Mouse (Mus musculus): Measurements from ENCODE around the gene Odf3l2.

Gene Odf3l2

DNA sequence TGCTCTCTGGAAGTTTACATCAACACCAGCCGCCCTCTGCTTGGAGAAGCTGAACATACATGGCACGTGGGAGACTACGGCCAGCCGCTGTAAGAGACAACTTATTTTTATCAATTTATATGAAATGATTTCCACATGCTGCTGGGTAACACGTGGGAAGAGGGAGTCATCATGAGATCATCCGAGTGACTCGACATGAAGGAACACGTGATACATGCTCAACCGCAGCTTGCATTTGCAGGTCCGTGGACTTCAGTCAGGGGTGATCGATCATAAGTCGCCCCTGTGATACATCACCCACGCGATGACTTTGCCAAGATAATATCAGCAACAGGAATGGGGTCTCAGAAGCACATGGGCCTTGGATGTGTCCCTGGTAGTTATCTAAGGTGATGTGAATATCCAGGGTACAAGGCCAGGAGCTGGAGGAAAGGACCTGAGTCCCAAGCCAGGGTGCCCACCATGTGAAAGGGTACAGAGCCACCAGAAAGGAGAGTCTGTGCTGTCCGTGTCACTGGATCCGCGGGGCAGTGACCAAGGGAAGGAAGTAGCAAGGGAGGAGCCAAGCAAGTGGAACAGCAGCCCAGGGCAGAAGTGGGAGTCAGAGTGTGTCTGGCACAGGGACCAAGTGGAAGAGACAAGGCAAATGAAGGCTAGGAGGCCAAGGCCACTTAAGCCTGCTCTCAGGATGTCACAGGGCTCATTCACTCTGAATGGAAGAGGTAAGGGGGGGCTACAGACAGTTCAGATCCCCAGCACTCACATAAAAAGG is 12.3 kb downstream of the Odf3l2 start:
- in situ Hi-C loops (cut with MboI; ENCODE audit: low sequenced_read_pairs) = no loop called here

DNA sequence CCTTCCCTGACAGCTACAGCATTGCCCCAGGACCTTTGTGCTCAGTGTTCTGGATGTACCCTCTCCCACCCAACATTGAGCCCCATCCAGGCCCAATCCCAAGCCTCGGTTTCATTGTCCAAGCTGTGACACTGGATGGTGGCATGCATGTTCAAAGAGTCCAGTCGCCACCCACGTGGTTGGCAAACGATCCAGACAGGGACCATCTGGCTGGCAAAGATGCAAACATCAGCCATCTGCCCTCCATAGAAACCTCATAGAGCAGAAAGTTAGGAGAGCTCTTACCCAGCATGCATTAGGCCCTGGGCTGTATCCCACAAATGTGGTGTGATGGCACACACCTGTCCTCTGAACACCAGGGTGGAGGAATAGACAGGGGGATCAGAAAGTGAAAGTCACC is 14.1 kb downstream of the Odf3l2 start:
- in situ Hi-C loops (cut with MboI; ENCODE audit: low sequenced_read_pairs) = no loop called here

DNA sequence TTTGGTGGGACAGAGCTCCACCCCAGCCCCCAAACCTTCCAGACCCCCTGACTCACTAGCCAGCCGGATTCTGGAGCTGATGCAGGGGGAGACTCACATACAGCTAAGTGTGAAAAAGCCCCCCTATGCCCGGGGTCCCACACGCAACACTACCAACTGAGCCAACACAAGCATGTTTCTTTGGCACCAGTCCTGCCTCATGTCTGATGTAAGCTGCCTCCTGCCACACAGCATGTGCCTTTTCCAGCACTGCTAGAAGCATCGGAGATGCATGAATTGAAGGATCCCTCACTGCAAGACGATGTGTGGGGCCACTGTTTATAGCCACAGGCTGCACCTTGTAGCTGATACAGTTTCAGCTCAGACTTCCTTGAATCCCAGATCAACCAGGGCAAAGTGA is 17.2 kb downstream of the Odf3l2 start:
- in situ Hi-C loops (cut with MboI; ENCODE audit: low sequenced_read_pairs) = no loop called here

DNA sequence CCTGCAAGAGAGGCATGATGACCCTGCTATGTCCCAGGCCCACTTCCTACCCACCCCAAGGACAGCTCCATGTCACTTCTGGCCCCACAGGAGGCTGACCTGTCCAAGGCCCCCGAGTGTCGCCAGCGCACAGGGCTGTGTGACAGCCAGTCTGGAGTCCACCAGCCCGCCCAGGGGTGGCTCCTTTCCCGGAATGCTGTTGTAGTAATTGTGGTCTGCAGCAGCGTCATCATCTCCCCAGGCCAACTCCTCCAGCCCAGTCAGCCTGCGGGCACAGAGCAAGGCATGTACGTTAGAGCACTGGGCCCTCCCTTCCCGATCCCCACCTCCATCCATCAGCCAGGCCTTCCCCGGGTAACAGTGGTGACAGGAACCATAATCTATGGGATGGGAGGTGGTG is 19.4 kb downstream of the Odf3l2 start:
- in situ Hi-C loops (cut with MboI; ENCODE audit: low sequenced_read_pairs) = no loop called here

DNA sequence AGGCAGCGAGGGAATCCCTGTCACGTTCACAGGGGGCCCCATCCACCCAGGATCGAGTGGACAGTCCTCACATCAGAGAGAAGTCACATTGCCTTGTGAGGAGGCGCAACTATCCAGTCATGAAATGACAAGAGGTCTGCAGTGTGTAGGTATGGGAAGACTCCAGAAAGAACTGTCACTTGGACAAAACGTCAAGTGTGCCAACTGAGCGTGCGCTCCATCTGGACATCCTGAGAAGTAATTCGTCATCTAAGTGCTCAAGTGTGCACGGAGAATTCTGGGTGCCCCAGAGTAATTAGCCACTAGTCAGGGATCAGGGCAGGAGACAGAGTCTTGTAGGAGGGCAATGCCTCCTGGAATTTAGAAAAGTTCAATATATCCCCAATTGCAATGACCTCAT is 20.1 kb downstream of the Odf3l2 start:
- in situ Hi-C loops (cut with MboI; ENCODE audit: low sequenced_read_pairs) = no loop called here

DNA sequence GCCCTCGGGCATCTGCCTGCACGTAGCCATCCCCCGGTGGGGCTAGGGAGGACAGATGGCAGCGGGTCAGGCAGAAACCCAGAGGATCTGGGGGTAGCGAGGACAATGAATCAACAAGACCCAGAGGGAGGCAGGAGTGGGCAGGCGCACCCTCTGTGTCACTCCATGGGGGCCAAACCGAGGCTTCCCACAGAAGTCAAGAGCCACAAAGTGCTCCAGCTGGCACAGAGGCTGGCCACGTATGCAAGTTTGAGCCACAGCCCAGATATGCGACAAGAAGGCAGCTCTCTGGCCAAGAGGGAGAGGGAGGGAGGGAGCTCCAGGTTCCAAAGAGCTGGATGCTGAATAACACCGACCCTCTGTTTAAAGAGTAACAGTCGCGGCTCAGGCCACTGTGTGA is 21.6 kb downstream of the Odf3l2 start:
- in situ Hi-C loops (cut with MboI; ENCODE audit: low sequenced_read_pairs) = no loop called here

DNA sequence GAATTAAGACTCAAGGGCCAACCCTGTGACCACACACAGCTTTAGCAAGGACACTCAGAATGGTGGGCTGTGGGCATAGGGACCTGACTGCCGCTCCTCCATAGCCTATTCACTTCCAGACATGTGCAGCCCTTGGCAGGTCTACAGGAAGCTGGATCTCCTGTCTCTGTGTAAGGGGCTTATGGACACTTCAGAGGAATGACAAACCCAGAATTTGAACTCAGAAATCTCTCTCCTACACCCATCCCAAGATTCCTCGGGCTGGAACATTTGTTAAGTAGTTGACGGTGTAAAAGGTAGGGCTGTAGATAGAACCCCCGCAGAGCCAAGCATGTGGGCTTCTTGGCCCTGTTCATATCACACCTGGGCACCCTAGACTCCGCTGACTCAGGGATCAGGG is 29.2 kb downstream of the Odf3l2 start:
- in situ Hi-C loops (cut with MboI; ENCODE audit: low sequenced_read_pairs) = no loop called here

DNA sequence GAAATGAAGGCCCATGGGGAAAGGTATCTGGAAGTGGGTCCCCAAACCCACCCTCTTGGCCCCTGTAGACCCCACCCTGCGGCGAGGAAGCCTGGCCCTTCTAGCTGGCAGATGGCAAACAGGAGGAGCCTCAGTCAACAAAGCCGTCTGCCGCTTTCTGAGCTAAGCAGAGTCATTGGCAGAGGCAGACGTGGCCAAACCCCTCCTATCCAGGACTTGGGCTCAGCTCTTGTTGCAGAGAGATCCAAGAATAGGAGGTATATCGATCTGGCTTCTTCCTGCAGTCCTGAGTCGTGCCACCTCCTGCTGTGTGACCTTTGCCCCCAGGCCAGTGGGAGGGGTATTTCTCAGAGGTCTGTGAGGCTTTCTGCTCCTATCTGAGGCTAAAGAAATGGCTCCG is 29.7 kb downstream of the Odf3l2 start:
- in situ Hi-C loops (cut with MboI; ENCODE audit: low sequenced_read_pairs) = no loop called here

DNA sequence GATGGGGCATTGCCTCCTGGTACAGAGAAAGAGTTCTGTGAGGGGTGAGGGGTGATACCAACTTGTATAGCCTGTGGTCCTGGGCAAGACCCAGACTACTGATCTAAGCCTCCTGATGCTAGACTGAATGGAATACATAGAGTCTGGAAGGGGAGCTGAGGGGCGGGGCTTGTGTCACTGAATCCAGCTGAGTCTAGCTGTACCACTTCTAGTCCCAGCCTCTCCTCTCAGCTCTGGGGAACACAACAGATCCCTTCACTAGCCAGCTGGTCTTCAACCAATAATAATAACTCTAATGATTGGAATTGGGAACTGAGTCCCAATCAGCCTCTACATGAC is 31.3 kb downstream of the Odf3l2 start:
- in situ Hi-C loops (cut with MboI; ENCODE audit: low sequenced_read_pairs) = no loop called here

DNA sequence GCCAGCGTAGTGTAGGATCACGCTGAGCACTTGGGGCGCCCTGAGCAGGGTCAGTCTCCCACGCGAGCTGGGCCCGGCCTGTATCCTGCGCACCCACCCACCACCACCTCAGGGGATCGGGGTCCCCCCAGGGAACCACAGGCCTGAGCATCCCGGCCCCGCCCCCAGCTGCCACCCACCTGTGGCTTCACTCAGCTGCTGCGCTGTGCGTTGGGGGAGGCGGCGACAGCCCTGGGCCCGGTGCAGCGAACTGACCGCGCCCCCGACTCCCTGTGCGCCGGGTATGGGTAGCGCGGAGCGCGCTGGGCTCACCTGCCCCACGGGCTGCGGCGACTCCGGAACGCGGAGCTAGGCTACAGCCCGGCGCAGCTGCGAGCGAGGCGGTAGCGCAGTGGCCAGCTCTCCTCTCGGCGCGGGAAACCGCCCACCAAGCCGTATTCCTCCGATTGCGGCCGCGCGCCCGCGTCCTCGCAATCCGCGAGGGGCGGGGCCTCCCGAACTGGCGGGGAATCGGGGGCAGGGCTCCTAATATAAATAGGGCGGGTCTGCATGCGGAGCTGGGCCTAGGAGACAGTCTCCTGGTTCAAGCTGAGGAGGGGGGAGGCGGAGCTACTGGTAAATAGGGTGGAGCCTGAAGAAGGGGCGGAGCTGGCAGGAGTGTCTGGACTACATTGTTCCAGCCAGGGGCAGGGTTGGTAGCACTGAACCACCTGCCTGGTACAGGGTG is 31.8 kb downstream of the Odf3l2 start, which contains the start of gene C2cd4c:
Gene C2cd4c, minus strand, starts transcription at position 448 of the 727 bp plus-strand sequence.
- in situ Hi-C loops (cut with MboI; ENCODE audit: low sequenced_read_pairs) = no loop called here

DNA sequence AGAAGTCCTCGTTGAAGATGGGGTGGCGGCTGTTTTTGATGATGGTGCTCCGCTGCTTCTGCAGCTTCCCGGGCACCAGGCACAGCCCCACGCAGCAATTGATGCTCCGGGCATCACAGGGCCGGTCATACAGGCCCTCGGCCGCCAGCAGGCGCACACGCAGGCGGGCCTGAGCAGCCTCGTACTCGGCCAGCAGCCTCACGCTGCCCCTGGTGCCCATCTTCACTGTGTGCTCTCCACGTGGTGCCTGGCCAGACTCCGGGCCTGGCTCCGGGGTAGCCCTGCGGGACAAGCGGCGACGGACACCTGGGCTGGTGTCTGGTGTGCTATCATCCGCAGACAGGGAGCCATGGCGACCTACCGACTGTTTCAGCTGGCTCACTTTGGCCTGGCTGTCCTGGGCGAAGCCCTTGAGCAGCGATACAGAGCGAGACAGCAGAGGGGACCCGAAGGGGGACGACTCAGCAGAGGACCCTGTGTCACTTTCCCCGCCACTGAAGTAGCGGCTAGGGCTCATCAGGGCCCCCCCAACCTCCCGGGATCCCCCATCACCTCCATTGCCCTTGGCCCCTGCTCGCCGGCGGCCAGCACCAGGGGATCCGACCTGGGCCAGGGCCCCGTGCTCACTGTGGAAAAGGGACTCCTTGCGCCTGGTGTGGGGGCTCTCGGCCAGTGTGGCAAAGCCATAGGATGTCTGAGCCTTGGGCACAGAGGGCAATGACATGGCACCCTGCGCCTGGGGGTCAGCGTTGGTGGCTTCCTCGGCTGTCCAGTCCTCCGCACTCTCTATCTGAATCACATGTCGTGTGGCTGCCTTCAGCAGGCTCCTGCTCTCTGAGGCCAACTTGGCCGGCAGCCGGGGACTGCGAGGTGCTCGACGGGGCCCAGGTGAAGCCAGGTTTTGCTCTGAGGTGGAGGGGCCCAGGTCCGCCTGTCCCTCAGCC is 33.1 kb downstream of the Odf3l2 start:
- in situ Hi-C loops (cut with MboI; ENCODE audit: low sequenced_read_pairs) = no loop called here

DNA sequence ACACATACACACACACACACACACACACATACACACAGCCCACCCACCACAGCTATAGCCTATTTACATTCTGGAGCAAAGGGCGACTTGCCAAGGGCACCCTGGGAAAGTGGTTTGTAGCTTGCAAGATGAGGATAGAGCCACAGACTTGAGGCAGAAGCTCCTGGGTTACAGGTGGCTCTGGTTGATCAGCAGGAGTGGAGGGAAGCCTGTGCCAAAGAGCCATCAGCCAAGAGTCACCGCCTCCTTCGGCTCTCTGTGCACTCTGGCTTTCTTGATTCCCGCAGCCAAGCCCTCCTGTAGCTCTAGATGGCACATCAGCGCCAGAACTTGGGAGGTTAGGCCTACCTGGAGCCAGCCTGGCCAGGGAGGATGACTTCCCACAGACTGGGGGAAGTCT is 34.2 kb downstream of the Odf3l2 start:
- in situ Hi-C loops (cut with MboI; ENCODE audit: low sequenced_read_pairs) = no loop called here

DNA sequence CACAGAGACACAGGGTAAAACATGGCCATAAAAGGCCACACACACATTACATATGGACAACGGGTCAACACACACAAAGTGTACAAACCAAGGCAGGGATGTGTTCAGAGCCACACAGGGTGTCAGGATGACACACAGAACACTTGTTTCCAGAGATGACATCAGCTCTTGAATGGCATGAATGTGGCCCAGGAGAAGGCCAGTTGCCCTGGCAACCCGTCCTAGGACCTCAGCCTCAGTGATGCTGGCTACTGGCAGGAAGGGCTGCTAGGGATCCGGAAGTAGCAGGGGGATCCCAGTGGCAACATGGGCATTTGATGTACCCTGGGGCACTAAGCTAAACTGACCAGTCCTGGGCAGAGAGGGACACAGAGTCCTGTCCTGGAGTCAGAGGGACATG is 36.3 kb downstream of the Odf3l2 start:
- in situ Hi-C loops (cut with MboI; ENCODE audit: low sequenced_read_pairs) = no loop called here

DNA sequence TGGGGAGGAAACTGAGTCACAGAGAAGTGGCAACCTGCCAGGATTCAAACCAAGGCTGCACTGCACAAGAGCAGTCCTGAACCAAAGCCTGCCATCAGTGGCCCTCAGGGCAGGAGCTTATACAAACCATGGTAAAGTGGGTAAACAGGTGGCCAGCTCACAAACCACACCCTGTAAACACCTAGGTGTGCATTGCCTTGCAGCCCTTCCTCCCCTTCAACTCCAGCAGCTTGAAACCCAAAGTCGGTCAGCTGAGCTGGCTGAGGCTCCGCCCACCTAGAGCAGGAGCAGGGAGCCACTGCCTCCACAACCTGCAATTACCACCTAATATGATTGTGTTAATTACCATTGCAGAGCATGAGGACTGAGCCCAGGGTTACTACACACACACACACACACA is 37.6 kb downstream of the Odf3l2 start:
- in situ Hi-C loops (cut with MboI; ENCODE audit: low sequenced_read_pairs) = no loop called here

DNA sequence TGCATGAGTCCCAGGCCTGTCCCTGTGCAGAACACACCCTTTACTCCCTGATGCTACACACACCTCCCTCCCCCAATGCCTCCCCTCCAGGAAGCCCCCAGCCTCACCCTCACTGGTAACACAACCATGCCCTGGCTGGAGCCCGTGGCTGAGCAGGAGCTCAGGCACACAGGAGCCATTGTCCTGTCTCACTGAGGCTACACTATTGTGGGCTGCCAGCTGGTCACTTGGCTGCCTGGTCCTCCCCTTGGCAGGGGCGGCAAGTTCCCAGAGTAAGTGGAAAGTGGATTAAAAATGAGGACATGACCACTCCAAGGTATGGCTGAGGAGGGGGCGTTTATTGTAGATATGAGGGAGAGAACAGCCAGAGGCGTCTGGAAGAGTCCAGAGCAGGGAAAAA is 39.0 kb downstream of the Odf3l2 start:
- in situ Hi-C loops (cut with MboI; ENCODE audit: low sequenced_read_pairs) = no loop called here

DNA sequence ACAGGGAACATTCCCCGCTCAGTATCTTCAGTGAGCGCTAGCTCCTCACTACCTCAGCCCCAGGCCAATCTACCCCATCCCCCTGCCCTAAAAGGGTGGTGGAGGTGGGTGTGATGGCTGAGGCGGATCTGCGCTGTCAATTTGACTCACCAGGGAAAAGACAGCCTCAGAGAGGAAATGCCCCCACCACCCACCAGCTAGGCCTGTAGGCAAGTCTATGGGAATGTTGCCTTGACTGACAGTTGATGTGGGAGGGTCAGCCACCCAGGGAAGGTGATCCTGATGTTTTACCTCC is 47.7 kb downstream of the Odf3l2 start:
- in situ Hi-C loops (cut with MboI; ENCODE audit: low sequenced_read_pairs) = loop anchor here (10.0 kb wide), 1 partner anchor 47 kb away; the partner anchor contains the start of gene Odf3l2

DNA sequence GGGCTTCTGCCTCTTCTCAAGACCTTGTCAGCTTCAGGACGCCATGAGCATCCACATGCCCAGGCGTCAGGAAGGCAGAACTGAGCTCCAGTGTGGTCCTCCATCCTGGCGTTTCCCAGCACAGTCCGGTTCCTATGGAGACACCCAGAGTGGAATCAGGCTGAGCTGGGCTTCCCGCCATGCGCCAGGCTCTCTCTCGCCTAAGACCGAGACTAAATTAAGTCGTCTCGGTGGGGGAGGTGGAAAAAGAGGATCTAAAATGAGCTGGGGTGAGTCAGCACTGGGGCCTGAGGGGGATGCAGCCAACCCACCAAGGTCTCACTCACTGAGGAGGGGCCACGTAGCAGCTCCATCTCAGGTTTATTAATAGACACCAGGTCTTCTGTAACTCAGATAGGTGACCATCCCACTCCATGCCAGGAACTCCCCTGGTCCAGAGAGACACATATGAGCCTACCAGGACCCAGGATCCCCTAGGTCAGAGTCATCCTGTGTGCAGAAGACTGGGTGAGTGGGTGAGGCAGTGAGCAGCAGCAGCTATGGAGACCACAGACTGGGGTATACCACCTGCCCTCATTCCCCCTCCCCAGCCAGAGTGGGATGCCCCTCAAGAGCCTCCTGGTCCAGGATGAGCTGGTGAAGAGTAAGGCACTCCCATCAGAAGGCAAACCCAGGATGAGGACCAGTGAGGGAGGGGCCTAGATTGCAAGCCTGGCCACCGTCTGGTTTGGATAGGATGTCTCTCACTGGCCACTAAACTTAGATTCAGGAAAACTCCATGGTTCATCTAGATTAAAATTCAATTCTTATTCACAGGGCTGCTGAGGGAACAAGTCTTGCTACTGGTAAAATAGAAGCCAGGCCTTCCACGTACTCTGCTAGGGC is 48.2 kb downstream of the Odf3l2 start:
- in situ Hi-C loops (cut with MboI; ENCODE audit: low sequenced_read_pairs) = loop anchor here (10.0 kb wide), 1 partner anchor 48 kb away; the partner anchor contains the start of gene Odf3l2

DNA sequence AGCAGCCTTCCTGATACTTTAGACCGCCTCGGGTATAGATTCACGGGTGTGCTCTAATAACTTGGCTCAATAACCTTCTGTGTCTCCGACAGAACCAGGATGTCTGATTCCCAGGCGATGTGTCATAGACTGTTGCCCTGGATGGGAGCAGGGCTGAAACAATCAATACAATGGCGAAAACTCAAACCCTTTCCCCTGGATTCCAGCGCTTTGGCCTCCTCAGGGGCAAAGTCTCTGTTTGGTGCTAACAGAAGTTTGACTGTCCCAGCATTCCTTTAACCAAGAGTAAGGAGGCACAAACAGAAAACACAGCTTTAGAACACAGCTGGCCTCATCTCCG is 50.0 kb downstream of the Odf3l2 start:
- in situ Hi-C loops (cut with MboI; ENCODE audit: low sequenced_read_pairs) = loop anchor here (10.0 kb wide), 1 partner anchor 49 kb away; the partner anchor contains the start of gene Odf3l2

DNA sequence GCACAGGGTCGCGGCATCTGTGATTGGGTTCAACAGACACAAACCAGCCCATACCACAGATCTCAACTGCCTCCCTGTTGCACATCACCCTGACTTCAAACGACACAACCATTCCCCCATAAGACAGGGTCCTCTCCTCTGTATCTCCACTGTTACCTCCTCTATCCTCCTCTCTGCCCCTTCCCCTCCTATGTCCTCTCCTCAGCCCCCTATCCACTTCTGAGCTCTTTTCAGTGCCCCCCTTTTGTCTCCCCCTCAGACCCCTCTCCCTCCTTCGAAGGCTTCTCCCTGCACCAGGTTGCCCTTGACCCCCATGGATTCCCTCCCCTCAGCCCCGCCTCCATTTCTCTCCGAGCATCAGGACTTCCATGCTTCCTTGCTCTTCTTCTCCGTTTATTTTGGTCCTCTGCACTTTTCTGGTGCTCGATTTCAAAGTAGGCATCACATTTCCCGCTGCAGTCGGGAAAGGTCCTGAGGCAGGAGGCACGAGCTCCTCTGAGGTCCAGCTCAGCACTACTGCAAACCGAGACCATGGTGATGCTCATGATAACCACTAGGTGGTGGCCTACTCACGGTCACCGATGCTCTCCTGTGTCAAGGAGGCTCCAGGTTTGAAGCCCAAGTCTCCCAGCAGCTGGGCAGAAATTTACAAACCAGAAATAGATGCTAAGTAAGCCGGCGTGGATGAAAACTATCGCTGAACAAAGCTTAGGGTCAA is 50.5 kb downstream of the Odf3l2 start:
- in situ Hi-C loops (cut with MboI; ENCODE audit: low sequenced_read_pairs) = loop anchor here (10.0 kb wide), 1 partner anchor 50 kb away; the partner anchor contains the start of gene Odf3l2

DNA sequence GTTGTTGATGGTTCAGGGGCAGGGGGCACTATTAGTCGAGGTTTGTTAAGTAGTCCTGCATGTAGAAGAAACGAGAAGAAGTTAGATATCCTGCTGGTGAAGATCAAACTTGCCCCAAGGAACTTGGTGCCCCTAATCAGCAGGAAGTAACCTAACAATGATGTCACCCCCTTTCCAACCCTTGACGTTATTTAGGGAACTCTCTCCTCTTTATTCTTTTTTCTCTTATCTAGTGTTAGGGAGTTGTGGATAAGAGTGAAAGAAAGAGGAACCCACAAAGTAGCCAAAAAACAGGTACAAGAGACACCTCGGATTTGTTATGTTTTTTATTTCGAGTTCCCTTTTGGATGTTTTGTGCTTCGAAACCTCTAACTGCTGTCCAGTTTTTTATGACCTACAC is 51.4 kb downstream of the Odf3l2 start:
- in situ Hi-C loops (cut with MboI; ENCODE audit: low sequenced_read_pairs) = loop anchor here (10.0 kb wide), 1 partner anchor 51 kb away; the partner anchor contains the start of gene Odf3l2

Data from CH12F3 (cell line).